Mouse (Mus musculus) olfactory bulb, adult 2 months (tissue): ENCODE measurements around the gene Pabpc4. TPM values are rescaled to one million over a fixed set of nuclear protein-coding genes. Genes with fewer than 3 reads are reported as not detected.

Source experiments
- H3K27ac ChIP-seq: fragments of 200-500 bp; 2 replicates; pipeline ENCODE4 v1.5.1; 2012; ENCODE audit warnings: low read depth, low read length; ENCODE audit not compliant: insufficient read depth
- H3K4me1 ChIP-seq: fragments of 200-500 bp; 2 replicates; pipeline ENCODE4 v1.6.1; 2012; ENCODE audit warnings: low read length; ENCODE audit not compliant: control insufficient read depth, insufficient read depth
- H3K4me3 ChIP-seq: fragments of 200-500 bp; 2 replicates; pipeline ENCODE4 v1.5.1; 2012; ENCODE audit warnings: mild to moderate bottlenecking, low read depth, low read length, moderate library complexity; ENCODE audit not compliant: insufficient read depth
- CTCF ChIP-seq: fragments of 200-500 bp; IDR thresholded peaks from 2 replicates; pipeline ENCODE4 v1.5.1; 2012; ENCODE audit warnings: low read depth, mild to moderate bottlenecking, low read length, moderate library complexity; ENCODE audit not compliant: insufficient read depth
- POLR2A ChIP-seq: fragments of 200-500 bp; IDR thresholded peaks from 2 replicates; pipeline ENCODE4 v1.6.1; 2012; ENCODE audit warnings: mild to moderate bottlenecking, low read depth, low read length, moderate library complexity; ENCODE audit not compliant: insufficient read depth
- WGBS: fragments of 180-500 bp; shearing (Covaris S2); methylation state at CpG from one replicate; pipeline ENCODE4 v1.1.7; 2018; 5-methylcytosine and 5-hydroxymethylcytosine counted together
- polyA plus RNA-seq: library from polyadenylated mRNA; stranded (reverse); fragments of >200 nt; gene quantifications from 2 replicates; pipeline ENCODE4 v1.2.4, GENCODE M21; 2012; ENCODE audit warnings: low replicate concordance; ENCODE audit not compliant: missing spikeins, insufficient read depth, insufficient read length

Pabpc4 gene
- polyA plus RNA-seq, 1 experiment: not detected

- TF ChIP-seq POLR2A (no peak), CTCF (no peak)
- 72% methylated on average over 2 of the region's 2 CpGs for WGBS
- H3K4me3 ChIP-seq: no peak overlapping the region
- no peak overlapping the region for H3K27ac ChIP-seq
- H3K4me1 ChIP-seq: peaks cover 16% of the 10 kb centered on the region
Measured at GRCm38 (mm10) chr4:123228270-123228669, 33.9 kb upstream of the Pabpc4 start.

GRCm38 (mm10) chr4:123229166-123229565, 33.0 kb upstream of the Pabpc4 start:
- WGBS: 83% methylated on average over 11 of the region's 11 CpGs
- Histone ChIP-seq H3K27ac (no peak overlapping the region), H3K4me3 (no peak overlapping the region), H3K4me1 (peaks cover 22% of the 10 kb centered on the region)
- TF ChIP-seq CTCF (no peak), POLR2A (no peak)

GRCm38 (mm10) chr4:123232841-123233240, 29.3 kb upstream of the Pabpc4 start:
- Histone ChIP-seq H3K27ac (no peak overlapping the region), H3K4me1 (peaks cover 12% of the 10 kb centered on the region), H3K4me3 (no peak overlapping the region)
- WGBS: 80% methylated on average over 3 of the region's 3 CpGs
- TF ChIP-seq POLR2A (no peak), CTCF (no peak)

GRCm38 (mm10) chr4:123233492-123234084, 28.6 kb upstream of the Pabpc4 start, which contains the start of gene Heyl:
Gene Heyl, plus strand, starts transcription at chr4:123233556.
- peak within 1 kb of the TSS; percentile 27 for H3K4me3 ChIP-seq
- no peak for TF ChIP-seq POLR2A
- TF ChIP-seq CTCF: no peak
- WGBS: 9% methylated on average over 52 of the region's 52 CpGs
- H3K4me1 ChIP-seq: peaks cover 7% of the 10 kb centered on the region
- no peak within 1 kb of the TSS for H3K27ac ChIP-seq

- no peak overlapping the region; the same call in 1 of the 2 replicates for H3K27ac ChIP-seq
- WGBS: 84% methylated on average over 9 of the region's 9 CpGs
- peaks cover 12% of the 10 kb centered on the region for H3K4me1 ChIP-seq
- H3K4me3 ChIP-seq: no peak overlapping the region
- TF ChIP-seq CTCF (no peak), POLR2A (no peak)
Measured at GRCm38 (mm10) chr4:123235835-123236430, 26.2 kb upstream of the Pabpc4 start.

- no peak for TF ChIP-seq POLR2A
- no peak for TF ChIP-seq CTCF
- no peak overlapping the region for H3K4me3 ChIP-seq
- H3K4me1 ChIP-seq: peaks cover 12% of the 10 kb centered on the region
- no peak overlapping the region for H3K27ac ChIP-seq
- 68% methylated on average over 13 of the region's 13 CpGs for WGBS
Measured at GRCm38 (mm10) chr4:123236431-123237031, 25.6 kb upstream of the Pabpc4 start.

GRCm38 (mm10) chr4:123237386-123238266, 24.5 kb upstream of the Pabpc4 start:
- TF ChIP-seq POLR2A: no peak
- no peak for TF ChIP-seq CTCF
- Histone ChIP-seq H3K4me1 (peaks cover 12% of the 10 kb centered on the region), H3K27ac (no peak overlapping the region), H3K4me3 (no peak overlapping the region)
- 86% methylated on average over 6 of the region's 6 CpGs for WGBS

GRCm38 (mm10) chr4:123239361-123240203, 22.6 kb upstream of the Pabpc4 start:
- TF ChIP-seq CTCF (no peak), POLR2A (no peak)

More at GRCm38 (mm10) chr4:123239361-123240203, 22.6 kb upstream of the Pabpc4 start:
- Histone ChIP-seq H3K4me1 (peaks cover 5% of the 10 kb centered on the region), H3K4me3 (peak overlapping the region; percentile 2; the same call in 1 of the 2 replicates), H3K27ac (no peak overlapping the region)
- WGBS: 18% methylated on average over 58 of the region's 58 CpGs
